In the genomic region with DNA sequence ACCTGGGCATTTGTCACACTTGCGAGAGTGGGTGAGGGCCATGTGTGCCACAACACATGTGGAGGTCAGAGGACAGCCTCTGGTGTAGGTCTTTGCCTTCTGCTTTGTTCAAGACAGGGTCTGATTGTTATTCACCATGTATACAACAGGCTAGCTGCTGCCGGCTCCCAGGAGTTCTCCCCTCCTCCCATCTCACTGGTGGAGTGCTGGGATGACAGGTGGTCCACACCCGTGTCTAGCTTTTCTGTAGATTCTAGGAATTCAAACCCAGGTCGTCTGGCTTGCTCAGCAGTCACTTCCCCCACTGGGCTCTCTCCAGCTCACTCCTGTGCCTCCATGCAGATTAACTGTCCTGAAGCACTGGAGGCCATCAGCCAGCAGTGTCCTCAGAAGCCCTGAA, we compare ENCODE assay signal across 8 mouse cellular contexts.
"Had no signal": no experiment of that assay in that cellular context is flagged by ENCODE, and none has a peak within 500 bp of the region (broad histone marks: within the 10 kb centered on the region; RNA-seq: fewer than 3 reads in every experiment).

No protein-coding gene starts in this region.

- DNase-seq: kidney, adult 8-10 months; kidney, postnatal 10 days; kidney, postnatal 36 days; left cerebral cortex, postnatal 4 days; liver, postnatal 0 days; lung, embryonic 14.5 days; spleen, adult 18-20 months; thymus, postnatal 36 days had no signal
